Comparison of ENCODE assay signal across 8 mouse cellular contexts in genomic region chr11:117598170-117598583, GRCm38 (mm10). TPM values are rescaled to one million over a fixed set of nuclear protein-coding genes. Genes with fewer than 3 reads are reported as not detected.
DNase-seq lines count a peak whose midpoint lies in the region; ATAC-seq and TF ChIP-seq lines count a peak whose summit lies in the region.
"Had no signal": no experiment of that assay in that cellular context is flagged by ENCODE, and none has a peak within 500 bp of the region (broad histone marks: within the 10 kb centered on the region; RNA-seq: fewer than 3 reads in every experiment).

No protein-coding gene starts in this region.

- H3K27me3 ChIP-seq in hindbrain, embryonic 10.5 days (ENCODE audit: insufficient read depth, poor library complexity, severe bottlenecking): peaks cover 89% of the 10 kb centered on the region
- H3K27me3 ChIP-seq in midbrain, embryonic 16.5 days (ENCODE audit: control insufficient read depth, insufficient read depth, low read depth, low read length): no peaks in the 10 kb centered on the region

- H3K9me3 ChIP-seq in hindbrain, embryonic 10.5 days: no peaks in the 10 kb centered on the region
- H3K9me3 ChIP-seq in midbrain, embryonic 16.5 days (replicated peaks; ENCODE audit: control insufficient read depth, low read length, poor library complexity, severe bottlenecking): no peaks in the 10 kb centered on the region

- H3K36me3 ChIP-seq in hindbrain, embryonic 10.5 days: no peaks in the 10 kb centered on the region
- H3K36me3 ChIP-seq in midbrain, embryonic 16.5 days (ENCODE audit: control insufficient read depth, insufficient read depth, low read length): no peaks in the 10 kb centered on the region

- H3K9ac ChIP-seq in midbrain, embryonic 16.5 days (ENCODE audit: low read depth, low read length): peak overlapping the region; percentile 23; the same call in 1 of the 2 replicates
- H3K9ac ChIP-seq: liver, embryonic 14.5 days had no signal

- TF ChIP-seq CTCF in layer of hippocampus, adult 2 months (conservative IDR thresholded peaks at IDR 0.05): no peak

- no peak for DNase-seq in layer of hippocampus, adult 2 months (ENCODE audit: low spot score in 2 of 2)
- DNase-seq in layer of hippocampus, adult 9-10 months (ENCODE audit: low spot score): no peak
- DNase-seq in cerebellum, adult 9-11 months: peak; percentile 69
- peak; percentile 63 for DNase-seq in hindbrain, embryonic 10.5 days (ENCODE audit: low spot score)
- DNase-seq in spleen, postnatal 36 days (ENCODE audit: low spot score in 2 of 2): no peak
- DNase-seq in urinary bladder, postnatal 25 days (ENCODE audit: low spot score): no peak

- H3K4me1 ChIP-seq in hindbrain, embryonic 10.5 days (replicated peaks): peaks cover 63% of the 10 kb centered on the region
- peaks cover 38% of the 10 kb centered on the region for H3K4me1 ChIP-seq in midbrain, embryonic 16.5 days (ENCODE audit: control insufficient read depth, insufficient read depth, low read length)

- H3K4me3 ChIP-seq in layer of hippocampus, adult 2 months: peak overlapping the region; percentile 6; the same call in 1 of the 2 replicates
- H3K4me3 ChIP-seq in hindbrain, embryonic 10.5 days: peak overlapping the region; percentile 32; the same call in 1 of the 2 replicates
- no peak overlapping the region for H3K4me3 ChIP-seq in midbrain, embryonic 16.5 days (ENCODE audit: low read depth, low read length)

- H3K4me2 ChIP-seq in midbrain, embryonic 16.5 days (ENCODE audit: low read length): peak overlapping the region; percentile 37

- H3K27ac ChIP-seq in layer of hippocampus, adult 2 months: peak overlapping the region; percentile 88
- H3K27ac ChIP-seq in hindbrain, embryonic 10.5 days: no peak overlapping the region; the same call in 1 of the 2 replicates
- H3K27ac ChIP-seq in midbrain, embryonic 16.5 days (ENCODE audit: low read length): peak overlapping the region; percentile 81
- H3K27ac ChIP-seq: liver, embryonic 14.5 days had no signal

- peak; percentile 86 for ATAC-seq in midbrain, embryonic 16.5 days

- under 1% methylated on average over 6 of the region's 6 CpGs for WGBS in hindbrain, embryonic 10.5 days
- 2% methylated on average over 6 of the region's 6 CpGs for WGBS in midbrain, embryonic 16.5 days

RNA-seq across cellular contexts. Expression of gene Tnrc6c, which starts 55.9 kb away (rescaled TPM):
- total RNA-seq in layer of hippocampus, adult 2 months (2021): 10 to 100 TPM; 74.7 to 82.1 TPM
- 11.1 and 14.4 TPM in 2 replicates for polyA plus RNA-seq in hindbrain, embryonic 10.5 days (2016; fragmentation: Nextera tagmentation; extraction: Ambion mirVana)
- 28.1 and 31.6 TPM in 2 replicates for polyA plus RNA-seq in midbrain, embryonic 16.5 days (2015; fragmentation: Nextera tagmentation; extraction: Ambion mirVana)

Comparison
In these comparisons a context has a peak if more than half of its experiments do, and no peak if none do; other contexts are left out.
1. DNase-seq: peak in cerebellum, adult 9-11 months (single experiment) and hindbrain, embryonic 10.5 days (single experiment); none in layer of hippocampus, adult 2 months (0 of 2), layer of hippocampus, adult 9-10 months (single experiment), spleen, postnatal 36 days (0 of 2) and urinary bladder, postnatal 25 days (single experiment).